Mouse (Mus musculus) v-Abl transformed pro-B cells (cell line): ENCODE results near the gene Ift88.

Experiments used
- in situ Hi-C, 2 experiments: fragments of 400-800 bp; cut with MboI; formaldehyde crosslinking; loops; one replicate each; pipeline ENCODE4 v1.15.1; 2025; ENCODE audit not compliant: unreplicated experiment in 2 of 2

The Ift88 gene

GRCm38 (mm10) chr14:57527598-57527997 is 103.7 kb downstream of the Ift88 start:
- in situ Hi-C loops = loop anchor here (5.0 to 25.0 kb wide), 3 partner anchors 90 to 1585 kb away; no protein-coding TSS in a partner anchor

- in situ Hi-C loops = loop anchor here (5.0 to 25.0 kb wide), 3 partner anchors 88 to 1583 kb away; no protein-coding TSS in a partner anchor
These were observed 105.4 kb downstream of the Ift88 start for GRCm38 (mm10) chr14:57529086-57529785.

- in situ Hi-C loops = loop anchor here (5.0 to 25.0 kb wide), 3 partner anchors 87 to 1582 kb away; no protein-coding TSS in a partner anchor
These were observed 106.1 kb downstream of the Ift88 start for GRCm38 (mm10) chr14:57529786-57530515.

- in situ Hi-C loops = loop anchor here in 1 of 2 experiments (25.0 kb wide), 1 partner anchor 1580 kb away; no protein-coding TSS in a partner anchor
These were observed 108.7 kb downstream of the Ift88 start for GRCm38 (mm10) chr14:57532577-57532976.

GRCm38 (mm10) chr14:57533214-57533613 is 109.4 kb downstream of the Ift88 start:
- in situ Hi-C loops = loop anchor here in 1 of 2 experiments (25.0 kb wide), 1 partner anchor 1579 kb away; no protein-coding TSS in a partner anchor

- in situ Hi-C loops = loop anchor here in 1 of 2 experiments (25.0 kb wide), 1 partner anchor 1578 kb away; no protein-coding TSS in a partner anchor
These were observed 110.0 kb downstream of the Ift88 start for GRCm38 (mm10) chr14:57533841-57534240.

GRCm38 (mm10) chr14:57534346-57534745 is 110.5 kb downstream of the Ift88 start:
- in situ Hi-C loops = loop anchor here in 1 of 2 experiments (25.0 kb wide), 1 partner anchor 1578 kb away; no protein-coding TSS in a partner anchor

GRCm38 (mm10) chr14:57534961-57535360 is 111.1 kb downstream of the Ift88 start:
- in situ Hi-C loops = loop anchor here in 1 of 2 experiments (25.0 kb wide), 1 partner anchor 1577 kb away; no protein-coding TSS in a partner anchor

GRCm38 (mm10) chr14:57535646-57536045 is 111.8 kb downstream of the Ift88 start:
- in situ Hi-C loops = loop anchor here in 1 of 2 experiments (25.0 kb wide), 1 partner anchor 1577 kb away; no protein-coding TSS in a partner anchor

GRCm38 (mm10) chr14:57536820-57537219 is 113.0 kb downstream of the Ift88 start:
- in situ Hi-C loops = loop anchor here in 1 of 2 experiments (25.0 kb wide), 1 partner anchor 1575 kb away; no protein-coding TSS in a partner anchor

GRCm38 (mm10) chr14:57537261-57538015 is 113.6 kb downstream of the Ift88 start:
- in situ Hi-C loops = loop anchor here in 1 of 2 experiments (25.0 kb wide), 1 partner anchor 1575 kb away; no protein-coding TSS in a partner anchor

GRCm38 (mm10) chr14:57540683-57541082 is 116.8 kb downstream of the Ift88 start:
- in situ Hi-C loops = loop anchor here in 1 of 2 experiments (25.0 kb wide), 1 partner anchor 1572 kb away; no protein-coding TSS in a partner anchor

GRCm38 (mm10) chr14:57542231-57542630 is 118.4 kb downstream of the Ift88 start:
- in situ Hi-C loops = loop anchor here in 1 of 2 experiments (25.0 kb wide), 1 partner anchor 1570 kb away; no protein-coding TSS in a partner anchor

- in situ Hi-C loops = loop anchor here in 1 of 2 experiments (25.0 kb wide), 1 partner anchor 1569 kb away; no protein-coding TSS in a partner anchor
These were observed 119.7 kb downstream of the Ift88 start for GRCm38 (mm10) chr14:57543420-57544039.

GRCm38 (mm10) chr14:57545526-57545925 is 121.7 kb downstream of the Ift88 start:
- in situ Hi-C loops = loop anchor here in 1 of 2 experiments (25.0 kb wide), 1 partner anchor 1567 kb away; no protein-coding TSS in a partner anchor

- in situ Hi-C loops = loop anchor here in 1 of 2 experiments (25.0 kb wide), 1 partner anchor 1566 kb away; no protein-coding TSS in a partner anchor
These were observed 122.3 kb downstream of the Ift88 start for GRCm38 (mm10) chr14:57546131-57546530.

- in situ Hi-C loops = loop anchor here in 1 of 2 experiments (25.0 kb wide), 1 partner anchor 1566 kb away; no protein-coding TSS in a partner anchor
These were observed 122.7 kb downstream of the Ift88 start for GRCm38 (mm10) chr14:57546557-57547021.

- in situ Hi-C loops = loop anchor here in 1 of 2 experiments (25.0 kb wide), 1 partner anchor 1565 kb away; no protein-coding TSS in a partner anchor
These were observed 123.2 kb downstream of the Ift88 start for GRCm38 (mm10) chr14:57547062-57547461.

GRCm38 (mm10) chr14:57552945-57553344 is 129.1 kb downstream of the Ift88 start:
- in situ Hi-C loops = no loop called here
